In genomic region chr8:83740976-83741741, GRCm38 (mm10) we compare ENCODE assay signal across 8 mouse cellular contexts. TPM values are rescaled to one million over a fixed set of nuclear protein-coding genes. Genes with fewer than 3 reads are reported as not detected.
DNase-seq lines count a peak whose midpoint lies in the region; ATAC-seq lines count a peak whose summit lies in the region.

Gene Adgre5, minus strand, starts transcription at chr8:83741326.

- no peaks in the 10 kb centered on the region for H3K36me3 ChIP-seq in forebrain, embryonic 10.5 days (replicated peaks)

- intact Hi-C loops in heart, postnatal 14 days (cut with DNase I), result no loop called here

- peak within 1 kb of the TSS; percentile 80 for H3K27ac ChIP-seq in forebrain, embryonic 10.5 days

- peaks cover 35% of the 10 kb centered on the region for H3K4me1 ChIP-seq in forebrain, embryonic 10.5 days

- DNase-seq in B cell, adult 2 months, result peak; percentile 85 to 88
- DNase-seq in T-cell, adult 2 months (ENCODE audit: low spot score), result peak; percentile 63
- peak; percentile 45 for DNase-seq in forebrain, embryonic 10.5 days (ENCODE audit: extremely low spot score, low spot score)
- DNase-seq in heart, postnatal 14 days, result peak; percentile 87 to 88
- DNase-seq in kidney, postnatal 4 days, result peak; percentile 83 to 89
- peak; percentile 59 to 71 for DNase-seq in spleen, postnatal 10 days (ENCODE audit: low spot score in 2 of 2)
- DNase-seq in cerebellum, adult 9-11 months, result no peak

- peaks cover 67% of the 10 kb centered on the region for H3K27me3 ChIP-seq in forebrain, embryonic 10.5 days (ENCODE audit: poor library complexity, severe bottlenecking)

- ATAC-seq in megakaryocyte-erythroid progenitor cell, adult 5-6 weeks (replicated peaks; ENCODE audit: low FRiP score, low TSS enrichment, poor library complexity, severe bottlenecking), result peak; percentile 41

- WGBS in forebrain, embryonic 10.5 days, result 1% methylated on average over 53 of the region's 56 CpGs

- H3K9me3 ChIP-seq in forebrain, embryonic 10.5 days, result peaks cover 9% of the 10 kb centered on the region; the same call in 1 of the 2 replicates

- H3K4me3 ChIP-seq in forebrain, embryonic 10.5 days, result peak within 1 kb of the TSS; percentile 64

RNA-seq across cellular contexts. Expression of gene Adgre5, which starts in this region (rescaled TPM):
- polyA plus RNA-seq in forebrain, embryonic 10.5 days (2016; fragmentation: Nextera tagmentation; extraction: Ambion mirVana), result 8.3 and 9.2 TPM in 2 replicates
- 10 to 100 TPM; 56.7 to 59.2 TPM for total RNA-seq in heart, postnatal 14 days (2021)
- total RNA-seq in megakaryocyte-erythroid progenitor cell, adult 5-6 weeks (2014; fragmentation: Nextera tagmentation), result 44.3 and 63.7 TPM in 2 replicates
- 46.9 and 64.8 TPM in 2 replicates for total RNA-seq in megakaryocyte-erythroid progenitor cell, adult 5-6 weeks (2017)
